Mouse (Mus musculus): ENCODE measurements at regions not wholly inside any gene's neighbourhood (a gene's known extent, or its start where the extent isn't known, plus 50 kb on each side); places are given as distances from the start of the nearest gene placed in this dataset.

- no peak for DNase-seq (ENCODE audit: low spot score in 2 of 2)
These were observed 60.5 kb upstream of the Loxl4 start for GRCm38 (mm10) chr19:42673133-42673532.

GRCm38 (mm10) chr19:42669886-42670285, 57.3 kb upstream of the Loxl4 start:
- peak; percentile 39 to 47 for DNase-seq (ENCODE audit: low spot score in 2 of 2)

GRCm38 (mm10) chr19:42668385-42669098, 55.9 kb upstream of the Loxl4 start:
- DNase-seq (ENCODE audit: low spot score in 2 of 2) = peak; percentile 64 to 69

GRCm38 (mm10) chr19:42666906-42667305, 54.3 kb upstream of the Loxl4 start:
- DNase-seq (ENCODE audit: low spot score in 2 of 2) = no peak

Data from heart, adult 9 months (tissue).